Mouse (Mus musculus): ENCODE results near the gene Ssh2. TPM values are rescaled to one million over a fixed set of nuclear protein-coding genes. Genes with fewer than 3 reads are reported as not detected.

Gene Ssh2
- polyA plus RNA-seq, 1 experiment from 2014 or later = 8.4 TPM

- no peak overlapping the region for H3K4me3 ChIP-seq (replicated peaks; ENCODE audit: low read length)
- H3K27ac ChIP-seq (ENCODE audit: low read length) = no peak overlapping the region
- H3K4me2 ChIP-seq (ENCODE audit: low read depth, low read length) = no peak overlapping the region
- no peak overlapping the region for H3K9ac ChIP-seq (ENCODE audit: low read length)
- no peak for ATAC-seq (ENCODE audit: insufficient read depth, low FRiP score)
- no peaks in the 10 kb centered on the region for H3K9me3 ChIP-seq (replicated peaks; ENCODE audit: control insufficient read depth, low read length)
- no peaks in the 10 kb centered on the region for H3K27me3 ChIP-seq (ENCODE audit: control insufficient read depth, insufficient read depth, low read length)
- 77% methylated on average over 2 of the region's 2 CpGs for WGBS
- H3K36me3 ChIP-seq (ENCODE audit: control insufficient read depth, insufficient read depth, low read length) = no peaks in the 10 kb centered on the region
- no peaks in the 10 kb centered on the region; the same call in 1 of the 2 replicates for H3K4me1 ChIP-seq (ENCODE audit: control insufficient read depth, insufficient read depth, low read length)
Observed at GRCm38 (mm10) chr11:77349698-77350097, 133.6 kb downstream of the Ssh2 start.

- WGBS = 73% methylated on average over 3 of the region's 3 CpGs
- Histone ChIP-seq H3K4me2 (ENCODE audit: low read depth, low read length) (no peak overlapping the region), H3K36me3 (ENCODE audit: control insufficient read depth, insufficient read depth, low read length) (no peaks in the 10 kb centered on the region), H3K27ac (ENCODE audit: low read length) (no peak overlapping the region), H3K9me3 (replicated peaks; ENCODE audit: control insufficient read depth, low read length) (no peaks in the 10 kb centered on the region), H3K4me1 (ENCODE audit: control insufficient read depth, insufficient read depth, low read length) (no peaks in the 10 kb centered on the region), H3K9ac (ENCODE audit: low read length) (no peak overlapping the region), H3K27me3 (ENCODE audit: control insufficient read depth, insufficient read depth, low read length) (no peaks in the 10 kb centered on the region), H3K4me3 (replicated peaks; ENCODE audit: low read length) (no peak overlapping the region)
- no peak for ATAC-seq (ENCODE audit: insufficient read depth, low FRiP score)
Observed at GRCm38 (mm10) chr11:77355055-77355454, 139.0 kb downstream of the Ssh2 start.

GRCm38 (mm10) chr11:77357839-77358238, 141.8 kb downstream of the Ssh2 start:
- Histone ChIP-seq H3K9me3 (replicated peaks; ENCODE audit: control insufficient read depth, low read length) (no peaks in the 10 kb centered on the region), H3K27me3 (ENCODE audit: control insufficient read depth, insufficient read depth, low read length) (no peaks in the 10 kb centered on the region), H3K4me3 (replicated peaks; ENCODE audit: low read length) (no peak overlapping the region), H3K27ac (ENCODE audit: low read length) (no peak overlapping the region), H3K9ac (ENCODE audit: low read length) (no peak overlapping the region), H3K4me2 (ENCODE audit: low read depth, low read length) (no peak overlapping the region), H3K36me3 (ENCODE audit: control insufficient read depth, insufficient read depth, low read length) (no peaks in the 10 kb centered on the region), H3K4me1 (ENCODE audit: control insufficient read depth, insufficient read depth, low read length) (no peaks in the 10 kb centered on the region)
- ATAC-seq (ENCODE audit: insufficient read depth, low FRiP score) = no peak
- WGBS = 72% methylated on average over 1 of the region's 1 CpGs

- Histone ChIP-seq H3K9ac (ENCODE audit: low read length) (no peak overlapping the region), H3K4me3 (replicated peaks; ENCODE audit: low read length) (no peak overlapping the region), H3K27ac (ENCODE audit: low read length) (no peak overlapping the region), H3K27me3 (ENCODE audit: control insufficient read depth, insufficient read depth, low read length) (no peaks in the 10 kb centered on the region), H3K9me3 (replicated peaks; ENCODE audit: control insufficient read depth, low read length) (no peaks in the 10 kb centered on the region), H3K4me1 (ENCODE audit: control insufficient read depth, insufficient read depth, low read length) (no peaks in the 10 kb centered on the region), H3K4me2 (ENCODE audit: low read depth, low read length) (no peak overlapping the region), H3K36me3 (ENCODE audit: control insufficient read depth, insufficient read depth, low read length) (no peaks in the 10 kb centered on the region)
- no peak for ATAC-seq (ENCODE audit: insufficient read depth, low FRiP score)
- 60% methylated on average over 2 of the region's 2 CpGs for WGBS
Observed at GRCm38 (mm10) chr11:77363476-77363875, 147.4 kb downstream of the Ssh2 start.

GRCm38 (mm10) chr11:77364376-77364775, 148.3 kb downstream of the Ssh2 start:
- WGBS = 54% methylated on average over 1 of the region's 1 CpGs
- no peak for ATAC-seq (ENCODE audit: insufficient read depth, low FRiP score)
- no peak overlapping the region for H3K27ac ChIP-seq (ENCODE audit: low read length)

GRCm38 (mm10) chr11:77365706-77366386, 149.8 kb downstream of the Ssh2 start:
- Histone ChIP-seq H3K9me3 (replicated peaks; ENCODE audit: control insufficient read depth, low read length) (no peaks in the 10 kb centered on the region), H3K4me1 (ENCODE audit: control insufficient read depth, insufficient read depth, low read length) (peaks cover 8% of the 10 kb centered on the region), H3K4me2 (ENCODE audit: low read depth, low read length) (no peak overlapping the region), H3K4me3 (replicated peaks; ENCODE audit: low read length) (no peak overlapping the region), H3K9ac (ENCODE audit: low read length) (no peak overlapping the region), H3K27me3 (ENCODE audit: control insufficient read depth, insufficient read depth, low read length) (no peaks in the 10 kb centered on the region), H3K36me3 (ENCODE audit: control insufficient read depth, insufficient read depth, low read length) (no peaks in the 10 kb centered on the region), H3K27ac (ENCODE audit: low read length) (no peak overlapping the region)
- no peak for ATAC-seq (ENCODE audit: insufficient read depth, low FRiP score)
- 75% methylated on average over 6 of the region's 6 CpGs for WGBS

More at GRCm38 (mm10) chr11:77364376-77364775, 148.3 kb downstream of the Ssh2 start:
- Histone ChIP-seq H3K27me3 (ENCODE audit: control insufficient read depth, insufficient read depth, low read length) (no peaks in the 10 kb centered on the region), H3K36me3 (ENCODE audit: control insufficient read depth, insufficient read depth, low read length) (no peaks in the 10 kb centered on the region), H3K4me2 (ENCODE audit: low read depth, low read length) (no peak overlapping the region), H3K9ac (ENCODE audit: low read length) (no peak overlapping the region), H3K4me3 (replicated peaks; ENCODE audit: low read length) (no peak overlapping the region), H3K4me1 (ENCODE audit: control insufficient read depth, insufficient read depth, low read length) (peaks cover 3% of the 10 kb centered on the region; the same call in 1 of the 2 replicates), H3K9me3 (replicated peaks; ENCODE audit: control insufficient read depth, low read length) (no peaks in the 10 kb centered on the region)

GRCm38 (mm10) chr11:77367541-77368270, 151.6 kb downstream of the Ssh2 start:
- Histone ChIP-seq H3K4me2 (ENCODE audit: low read depth, low read length) (no peak overlapping the region), H3K27ac (ENCODE audit: low read length) (no peak overlapping the region), H3K4me1 (ENCODE audit: control insufficient read depth, insufficient read depth, low read length) (peaks cover 15% of the 10 kb centered on the region), H3K9ac (ENCODE audit: low read length) (no peak overlapping the region), H3K9me3 (replicated peaks; ENCODE audit: control insufficient read depth, low read length) (no peaks in the 10 kb centered on the region), H3K27me3 (ENCODE audit: control insufficient read depth, insufficient read depth, low read length) (no peaks in the 10 kb centered on the region), H3K36me3 (ENCODE audit: control insufficient read depth, insufficient read depth, low read length) (no peaks in the 10 kb centered on the region), H3K4me3 (replicated peaks; ENCODE audit: low read length) (no peak overlapping the region)
- no peak for ATAC-seq (ENCODE audit: insufficient read depth, low FRiP score)
- 92% methylated on average over 9 of the region's 9 CpGs for WGBS

- ATAC-seq (ENCODE audit: insufficient read depth, low FRiP score) = no peak
- 49% methylated on average over 2 of the region's 2 CpGs for WGBS
- Histone ChIP-seq H3K9me3 (replicated peaks; ENCODE audit: control insufficient read depth, low read length) (no peaks in the 10 kb centered on the region), H3K9ac (ENCODE audit: low read length) (no peak overlapping the region), H3K27ac (ENCODE audit: low read length) (peak overlapping the region; percentile 23; the same call in 1 of the 2 replicates), H3K4me2 (ENCODE audit: low read depth, low read length) (no peak overlapping the region), H3K4me1 (ENCODE audit: control insufficient read depth, insufficient read depth, low read length) (peaks cover 15% of the 10 kb centered on the region), H3K27me3 (ENCODE audit: control insufficient read depth, insufficient read depth, low read length) (no peaks in the 10 kb centered on the region), H3K4me3 (replicated peaks; ENCODE audit: low read length) (no peak overlapping the region), H3K36me3 (ENCODE audit: control insufficient read depth, insufficient read depth, low read length) (no peaks in the 10 kb centered on the region)
Observed at GRCm38 (mm10) chr11:77369188-77369840, 153.2 kb downstream of the Ssh2 start.

GRCm38 (mm10) chr11:77369841-77370191, 153.7 kb downstream of the Ssh2 start:
- H3K36me3 ChIP-seq (ENCODE audit: control insufficient read depth, insufficient read depth, low read length) = no peaks in the 10 kb centered on the region
- no peak overlapping the region; the same call in 1 of the 2 replicates for H3K27ac ChIP-seq (ENCODE audit: low read length)
- H3K4me3 ChIP-seq (replicated peaks; ENCODE audit: low read length) = no peak overlapping the region
- H3K27me3 ChIP-seq (ENCODE audit: control insufficient read depth, insufficient read depth, low read length) = no peaks in the 10 kb centered on the region
- WGBS = 33% methylated on average over 2 of the region's 2 CpGs
- H3K9me3 ChIP-seq (replicated peaks; ENCODE audit: control insufficient read depth, low read length) = no peaks in the 10 kb centered on the region
- H3K4me2 ChIP-seq (ENCODE audit: low read depth, low read length) = no peak overlapping the region
- no peak overlapping the region for H3K9ac ChIP-seq (ENCODE audit: low read length)
- no peak for ATAC-seq (ENCODE audit: insufficient read depth, low FRiP score)
- peaks cover 15% of the 10 kb centered on the region for H3K4me1 ChIP-seq (ENCODE audit: control insufficient read depth, insufficient read depth, low read length)
